Mouse (Mus musculus) fat pad, adult 2 months (tissue): ENCODE measurements around the gene Rnps1.
"Not testable (repeated sequence)": the region's sequence is repeated elsewhere in the genome, so short reads cannot be mapped to it uniquely, and the experiment has no call there.

Experiments used
- DNase-seq: peaks from one replicate; pipeline ENCODE4 v3.0.0-alpha.2; 2011; ENCODE audit warnings: low read depth, low spot score; ENCODE audit errors: extremely low read depth

Gene Rnps1

DNA sequence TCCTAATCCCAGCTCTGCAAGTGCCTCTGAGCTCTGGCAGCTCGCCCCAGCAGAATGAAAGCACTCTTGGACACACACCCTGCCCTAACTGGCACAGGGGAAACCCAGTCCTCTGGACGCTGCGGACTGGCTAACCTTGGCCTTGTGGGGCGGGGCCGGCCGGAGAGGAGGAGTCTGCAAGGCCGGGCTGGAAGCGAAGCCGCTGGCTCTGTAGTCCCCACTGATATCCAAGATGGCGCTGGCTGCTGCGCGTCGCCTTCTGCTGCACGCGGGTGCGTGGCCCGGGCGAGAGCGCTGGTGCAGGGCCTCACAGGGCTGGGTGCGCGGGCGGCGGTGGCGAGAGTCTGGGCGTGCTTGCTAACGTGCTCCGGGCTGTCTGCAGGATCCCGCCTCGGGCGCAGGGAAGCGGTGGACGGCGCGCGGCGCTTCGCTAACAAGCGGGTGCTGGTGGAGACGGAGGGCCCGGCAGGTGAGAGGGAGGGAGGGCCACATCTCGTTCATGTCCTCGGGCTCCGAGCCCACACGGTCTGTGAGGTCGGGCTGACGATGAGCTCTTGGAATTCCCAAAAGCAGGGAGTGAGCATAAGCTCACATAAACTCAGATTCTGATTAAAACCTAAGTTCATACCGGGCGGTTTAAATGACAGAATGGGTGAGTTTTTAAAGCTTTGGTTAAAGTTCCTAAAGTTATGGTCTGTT, 12.3 kb downstream of the Rnps1 start, which contains the start of gene Eci1:
Eci1 (plus strand) TSS at position 171 of the 699 bp plus-strand sequence.
- DNase-seq = peak; percentile 90

- no peak for DNase-seq
Measured at GRCm38 (mm10) chr17:24427170-24427557, 12.8 kb downstream of the Rnps1 start.

- no peak for DNase-seq
Measured at GRCm38 (mm10) chr17:24429201-24429983, 15.0 kb downstream of the Rnps1 start.

- no peak for DNase-seq
Measured at GRCm38 (mm10) chr17:24437016-24437415, 22.7 kb downstream of the Rnps1 start.

DNA sequence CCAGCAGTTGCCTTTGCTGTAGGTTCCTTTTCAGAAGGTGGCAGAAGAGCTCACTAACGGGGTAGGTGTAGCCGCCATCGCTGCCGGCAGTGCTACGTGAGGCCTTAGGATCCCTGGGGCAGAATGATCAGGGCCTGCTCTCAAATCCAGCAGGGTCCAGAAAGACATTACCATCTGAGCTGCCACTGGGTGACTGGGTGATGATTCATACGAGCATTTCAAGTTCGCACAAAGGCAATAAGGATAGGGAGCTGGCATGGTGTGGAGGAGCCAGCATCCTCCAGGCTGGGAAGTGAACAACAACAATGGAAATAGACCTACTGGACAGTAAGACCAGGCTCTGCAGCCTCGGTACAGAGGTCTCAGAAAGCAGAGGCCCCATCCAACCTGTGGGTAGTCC, 26.0 kb downstream of the Rnps1 start:
- DNase-seq = no peak

GRCm38 (mm10) chr17:24441148-24441547, 26.8 kb downstream of the Rnps1 start:
- DNase-seq = no peak

GRCm38 (mm10) chr17:24442107-24442506, 27.7 kb downstream of the Rnps1 start:
- DNase-seq = no peak

GRCm38 (mm10) chr17:24442632-24443155, 28.3 kb downstream of the Rnps1 start, which contains the start of gene Dnase1l2:
Dnase1l2 (minus strand) TSS chr17:24443105.
- no peak for DNase-seq

DNA sequence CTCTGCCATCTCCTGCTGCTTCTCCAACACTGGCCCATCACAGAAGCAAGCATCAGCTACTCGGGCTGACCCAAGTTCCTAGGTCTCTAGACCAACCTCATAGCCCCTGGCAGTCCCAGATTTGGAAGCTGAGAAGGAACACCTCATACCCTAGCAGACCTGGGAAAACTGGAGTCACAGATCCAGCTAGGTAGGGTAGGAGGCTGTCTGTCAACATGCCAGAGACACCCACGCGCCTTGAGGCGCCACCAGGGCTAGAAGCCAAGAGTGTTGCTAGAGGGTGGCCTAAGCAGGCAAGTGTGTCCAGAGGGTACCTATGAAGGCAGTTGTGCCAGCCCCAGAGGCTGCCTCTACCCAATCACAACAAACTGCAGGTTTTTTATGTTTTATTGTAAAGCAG, 29.0 kb downstream of the Rnps1 start:
- DNase-seq = peak; percentile 84

GRCm38 (mm10) chr17:24446590-24446989, 32.2 kb downstream of the Rnps1 start:
- no peak for DNase-seq

DNA sequence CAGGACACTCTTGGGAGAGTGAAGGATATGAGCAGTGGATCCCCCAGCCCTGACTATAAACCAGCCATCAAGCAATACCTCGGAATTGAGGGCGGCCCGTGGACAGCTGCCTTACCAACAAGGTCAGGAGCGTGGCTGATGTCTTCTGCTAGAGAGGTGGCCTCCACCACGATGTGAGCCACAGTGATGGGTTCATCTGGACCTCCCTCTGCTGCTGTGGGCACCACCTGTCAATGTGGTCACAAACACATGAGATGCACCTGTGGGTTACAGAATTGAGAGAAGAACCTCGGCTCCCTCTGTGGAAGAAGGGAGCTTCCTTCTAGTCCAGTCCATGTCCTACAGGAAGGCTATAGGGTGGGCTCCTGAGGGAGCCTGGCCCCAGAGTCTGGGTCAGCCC, 35.1 kb downstream of the Rnps1 start:
- no peak for DNase-seq

GRCm38 (mm10) chr17:24451220-24451619, 36.9 kb downstream of the Rnps1 start:
- DNase-seq = no peak

- DNase-seq = no peak
Measured at GRCm38 (mm10) chr17:24453372-24453771, 39.0 kb downstream of the Rnps1 start.

GRCm38 (mm10) chr17:24454218-24454755, 39.9 kb downstream of the Rnps1 start:
- DNase-seq = no peak

- DNase-seq = peak; percentile 90
Measured at GRCm38 (mm10) chr17:24454756-24455522, 40.6 kb downstream of the Rnps1 start.

- not testable (repeated sequence) for DNase-seq
Measured at GRCm38 (mm10) chr17:24455523-24456206, 41.3 kb downstream of the Rnps1 start.

DNA sequence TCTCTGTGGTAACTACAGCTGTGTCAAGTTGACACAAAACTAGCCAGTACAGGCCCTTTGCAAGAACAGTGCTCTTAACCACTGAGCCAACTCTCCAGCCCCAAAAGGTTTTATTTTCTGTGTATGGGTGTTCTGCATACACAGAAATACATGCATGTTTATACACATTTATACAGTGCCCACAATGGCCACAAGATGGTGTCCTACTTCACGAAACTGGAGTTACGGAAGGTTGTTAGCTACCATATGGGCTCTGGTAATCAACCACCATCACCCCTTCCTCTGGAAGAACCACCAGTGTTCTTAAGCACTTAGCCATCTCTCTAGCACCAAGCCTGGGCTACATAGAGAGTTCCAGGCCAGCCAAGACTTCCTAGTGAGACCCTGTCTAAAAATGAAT, 47.2 kb downstream of the Rnps1 start:
- no peak for DNase-seq

DNA sequence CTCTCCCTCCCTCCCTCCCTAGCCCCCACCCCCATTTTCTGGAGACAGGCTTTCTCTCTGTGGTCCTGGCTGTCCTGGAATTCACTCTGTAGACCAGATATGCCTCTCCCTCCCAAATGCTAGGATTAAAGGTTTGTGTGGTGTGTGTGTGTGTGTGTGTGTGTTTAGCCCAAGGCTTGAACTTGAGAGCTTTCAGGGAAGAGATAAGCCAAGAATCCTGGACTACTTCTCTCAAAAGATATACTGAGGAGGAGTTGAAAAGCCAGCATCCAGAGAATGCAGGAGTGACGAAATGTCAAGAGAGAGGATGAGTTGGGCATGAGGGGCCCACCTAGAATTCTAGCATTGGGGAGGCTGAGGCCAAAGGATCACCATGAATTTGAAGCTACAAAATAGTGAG, 48.6 kb downstream of the Rnps1 start:
- no peak for DNase-seq

- no peak for DNase-seq
Measured at GRCm38 (mm10) chr17:24463374-24464133, 49.2 kb downstream of the Rnps1 start.
